Mouse (Mus musculus): ENCODE measurements around the gene Ttc7b. TPM values are rescaled to one million over a fixed set of nuclear protein-coding genes. Genes with fewer than 3 reads are reported as not detected.

The Ttc7b gene
- polyA plus RNA-seq, 1 experiment from 2014 or later: 4.0 TPM

DNA sequence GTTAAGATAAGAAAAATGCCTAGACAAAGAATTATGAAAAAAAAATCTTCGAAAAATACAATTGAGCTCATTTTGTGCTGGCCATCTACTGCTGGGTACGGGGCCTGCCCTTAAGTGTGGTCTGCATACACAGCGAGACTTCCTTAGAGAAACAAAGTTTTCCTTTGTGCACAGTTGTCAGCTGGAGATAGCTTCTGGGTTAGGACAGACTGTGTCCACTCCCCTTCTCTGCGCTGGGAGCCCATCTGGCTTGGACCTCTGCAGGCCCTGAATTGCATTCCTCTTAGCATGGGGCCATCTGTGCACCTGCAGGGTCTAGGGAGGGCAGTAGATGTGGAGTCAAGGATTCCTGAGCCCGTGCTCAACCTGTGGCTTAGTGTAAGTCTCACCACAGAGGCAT lies 165.1 kb downstream of the Ttc7b start:
- WGBS: 79% methylated on average over 5 of the region's 5 CpGs
- H3K9ac ChIP-seq: no peak overlapping the region
- H3K4me1 ChIP-seq (replicated peaks): 0 out of 2 replicates have a peak, but pooled peaks cover 2% of the 10 kb centered on the region
- H3K36me3 ChIP-seq: no peaks in the 10 kb centered on the region; the same call in 1 of the 2 replicates
- ATAC-seq: no peak
- H3K27me3 ChIP-seq (replicated peaks): no peaks in the 10 kb centered on the region
- no peak overlapping the region for H3K4me3 ChIP-seq (replicated peaks)
- no peak overlapping the region for H3K4me2 ChIP-seq (replicated peaks)
- no peak overlapping the region for H3K27ac ChIP-seq
- H3K9me3 ChIP-seq: no peaks in the 10 kb centered on the region

DNA sequence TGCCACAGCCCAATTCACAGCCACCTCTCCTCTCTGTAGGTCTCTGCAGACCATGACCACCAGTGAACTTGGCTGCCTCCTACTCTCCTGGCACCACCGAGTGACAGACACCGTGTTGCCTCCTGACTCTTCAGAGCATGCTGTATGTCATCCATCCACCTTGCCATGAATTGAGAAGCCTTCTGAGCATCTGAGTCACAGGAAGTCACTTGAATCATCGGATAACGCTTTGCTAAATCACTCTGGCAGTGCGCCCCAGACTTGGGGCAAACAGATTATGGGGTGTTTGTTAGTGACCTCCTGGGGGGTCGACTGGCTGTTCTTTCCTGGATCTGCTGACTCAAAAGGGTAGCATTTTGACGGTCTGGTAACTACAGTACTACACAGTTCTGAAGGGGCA lies 166.7 kb downstream of the Ttc7b start:
- no peak overlapping the region for H3K9ac ChIP-seq
- H3K27ac ChIP-seq: no peak overlapping the region
- no peaks in the 10 kb centered on the region; the same call in 1 of the 2 replicates for H3K36me3 ChIP-seq
- H3K4me2 ChIP-seq (replicated peaks): no peak overlapping the region
- no peaks in the 10 kb centered on the region for H3K27me3 ChIP-seq (replicated peaks)
- 77% methylated on average over 7 of the region's 7 CpGs for WGBS
- H3K4me3 ChIP-seq (replicated peaks): no peak overlapping the region
- ATAC-seq: no peak
- 0 out of 2 replicates have a peak, but pooled peaks cover 2% of the 10 kb centered on the region for H3K4me1 ChIP-seq (replicated peaks)
- H3K9me3 ChIP-seq: no peaks in the 10 kb centered on the region

DNA sequence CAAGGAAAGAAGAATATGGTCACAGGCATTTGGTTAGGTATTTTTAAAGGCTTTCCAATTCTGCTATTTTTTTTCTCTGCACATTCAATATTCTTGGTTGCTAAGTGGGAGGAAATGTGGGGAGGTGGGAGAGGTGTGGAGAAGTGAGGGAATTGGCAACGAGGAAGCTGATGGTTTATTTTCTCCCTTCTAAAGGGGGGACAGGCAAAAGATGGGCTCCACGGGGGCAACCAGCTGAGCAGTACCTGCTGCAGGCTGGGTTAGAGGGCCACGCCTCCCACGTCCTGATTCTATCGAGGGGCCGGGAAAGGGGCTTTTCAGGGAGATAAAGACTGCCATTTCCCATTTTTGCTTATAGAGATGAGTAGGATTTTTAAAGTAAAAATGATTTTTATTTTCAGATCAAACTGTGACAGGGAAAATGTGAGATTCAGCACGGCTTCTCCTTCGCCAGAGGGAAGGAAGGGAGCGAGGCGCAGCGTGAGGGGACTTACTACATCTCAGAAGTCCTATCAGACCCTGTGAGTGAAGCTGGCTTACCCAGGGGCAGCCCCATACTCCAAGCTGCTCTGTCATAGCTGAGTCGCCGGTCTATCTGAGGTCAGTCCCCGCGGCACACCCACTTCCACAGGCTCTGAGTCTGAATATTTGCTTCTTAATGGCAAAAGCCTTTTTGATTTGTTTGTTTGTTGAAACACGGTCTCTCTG lies 167.4 kb downstream of the Ttc7b start:
- Histone ChIP-seq H3K27me3 (replicated peaks) (no peaks in the 10 kb centered on the region), H3K4me3 (replicated peaks) (no peak overlapping the region), H3K27ac (no peak overlapping the region), H3K4me1 (replicated peaks) (0 out of 2 replicates have a peak, but pooled peaks cover 2% of the 10 kb centered on the region), H3K4me2 (replicated peaks) (no peak overlapping the region), H3K36me3 (no peaks in the 10 kb centered on the region; the same call in 1 of the 2 replicates), H3K9me3 (no peaks in the 10 kb centered on the region), H3K9ac (no peak overlapping the region)
- ATAC-seq: no peak
- 78% methylated on average over 16 of the region's 16 CpGs for WGBS

DNA sequence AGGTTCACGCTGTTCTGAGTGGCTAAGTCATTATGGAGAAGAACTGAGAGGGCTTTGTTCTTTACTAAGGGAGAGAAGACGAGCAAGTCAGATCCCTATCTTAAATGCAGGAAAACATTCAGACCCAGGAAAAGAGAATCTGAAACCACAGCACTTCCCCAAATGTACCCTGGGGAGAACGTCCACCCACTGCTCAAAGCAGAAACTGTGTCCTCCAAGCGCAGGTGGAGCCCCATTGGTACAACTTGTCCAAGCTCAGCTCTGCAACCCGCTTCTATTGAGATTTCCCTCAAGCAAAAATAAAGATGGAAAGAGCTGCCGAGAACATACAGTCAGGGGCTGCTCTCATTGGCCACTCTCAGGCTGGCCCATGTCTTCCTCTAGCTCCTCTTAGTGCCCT lies 168.5 kb downstream of the Ttc7b start:
- H3K4me1 ChIP-seq (replicated peaks): 0 out of 2 replicates have a peak, but pooled peaks cover 2% of the 10 kb centered on the region
- H3K9ac ChIP-seq: no peak overlapping the region
- H3K4me3 ChIP-seq (replicated peaks): no peak overlapping the region
- H3K27me3 ChIP-seq (replicated peaks): no peaks in the 10 kb centered on the region
- H3K4me2 ChIP-seq (replicated peaks): no peak overlapping the region
- WGBS: 81% methylated on average over 6 of the region's 6 CpGs
- no peaks in the 10 kb centered on the region; the same call in 1 of the 2 replicates for H3K36me3 ChIP-seq
- H3K27ac ChIP-seq: no peak overlapping the region
- H3K9me3 ChIP-seq: no peaks in the 10 kb centered on the region
- no peak for ATAC-seq

DNA sequence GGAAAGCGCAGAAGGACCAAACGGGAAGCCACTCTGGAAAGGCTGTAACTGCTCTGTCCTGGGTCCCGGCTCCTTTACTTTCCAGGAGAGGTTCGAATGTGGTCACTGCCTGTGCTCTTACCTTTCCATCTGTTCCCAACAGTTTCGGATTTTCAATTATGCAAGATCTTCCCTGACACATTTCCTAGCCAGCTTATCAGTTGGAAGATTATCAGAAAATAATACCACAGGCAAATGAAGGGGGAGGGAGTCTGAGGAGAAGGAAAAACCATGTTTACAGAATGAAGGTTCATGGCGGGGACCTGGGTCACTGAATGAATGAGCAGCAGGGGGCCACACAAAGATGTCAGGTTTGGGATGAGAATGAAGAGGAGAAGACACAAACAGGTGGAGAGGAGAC lies 177.1 kb downstream of the Ttc7b start:
- no peaks in the 10 kb centered on the region for H3K36me3 ChIP-seq
- WGBS: 64% methylated on average over 6 of the region's 6 CpGs

DNA sequence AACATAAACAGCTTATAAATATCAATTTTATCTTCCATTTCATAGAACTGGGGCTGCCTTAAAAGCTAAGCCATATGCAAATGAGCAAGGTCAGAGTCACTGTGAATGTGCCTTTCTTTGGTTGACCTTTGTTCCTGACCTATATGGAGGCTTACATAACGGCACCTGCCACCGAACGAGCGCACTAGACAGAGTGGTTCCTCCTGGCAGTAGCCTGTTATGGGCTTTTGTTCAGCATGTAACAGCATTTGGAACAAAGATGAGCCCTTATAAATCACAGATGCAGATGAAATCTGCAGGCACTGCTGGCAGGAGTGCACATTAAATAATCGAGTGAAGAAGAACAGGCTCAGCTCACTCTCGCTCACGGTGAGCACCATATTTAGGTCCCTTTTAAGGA lies 179.0 kb downstream of the Ttc7b start:
- Histone ChIP-seq H3K27me3 (replicated peaks) (no peaks in the 10 kb centered on the region), H3K4me2 (replicated peaks) (no peak overlapping the region), H3K4me1 (replicated peaks) (no peaks in the 10 kb centered on the region), H3K4me3 (replicated peaks) (no peak overlapping the region), H3K9ac (no peak overlapping the region), H3K27ac (no peak overlapping the region), H3K36me3 (no peaks in the 10 kb centered on the region), H3K9me3 (no peaks in the 10 kb centered on the region)
- WGBS: 54% methylated on average over 7 of the region's 7 CpGs
- ATAC-seq: peak; percentile 65; the same call in 1 of the 2 replicates

More for the DNA sequence above, 177.1 kb downstream of the Ttc7b start:
- Histone ChIP-seq H3K4me1 (replicated peaks) (no peaks in the 10 kb centered on the region), H3K27me3 (replicated peaks) (no peaks in the 10 kb centered on the region), H3K9ac (no peak overlapping the region), H3K4me3 (replicated peaks) (no peak overlapping the region), H3K9me3 (no peaks in the 10 kb centered on the region), H3K27ac (no peak overlapping the region), H3K4me2 (replicated peaks) (no peak overlapping the region)
- no peak for ATAC-seq

DNA sequence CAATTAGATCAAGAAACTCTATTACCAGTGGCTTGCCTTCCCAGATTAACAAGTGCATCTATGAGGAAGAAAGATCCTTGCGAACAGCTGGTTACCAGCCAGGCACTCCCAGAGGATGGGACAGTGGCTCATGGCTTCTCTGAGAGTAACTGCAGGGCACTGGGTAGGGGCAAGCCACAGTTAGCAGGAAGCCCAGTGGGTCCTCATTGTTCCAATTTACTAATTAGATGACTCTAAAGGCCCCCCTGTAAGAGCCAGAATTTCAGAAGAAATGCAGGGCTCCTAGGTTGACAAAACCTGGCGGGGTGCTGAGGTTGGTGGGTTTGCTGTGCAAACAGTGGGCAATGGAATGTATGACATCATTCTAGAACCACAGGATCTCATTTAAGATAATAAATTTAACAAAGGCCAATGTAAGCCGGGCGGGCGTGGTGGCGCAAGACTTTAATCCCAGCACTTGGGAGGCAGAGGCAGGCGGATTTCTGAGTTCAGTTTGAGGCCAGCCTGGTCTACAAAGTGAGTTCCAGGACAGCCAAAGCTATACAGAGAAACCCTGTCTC lies 179.6 kb downstream of the Ttc7b start:
- H3K27me3 ChIP-seq (replicated peaks): no peaks in the 10 kb centered on the region
- 92% methylated on average over 7 of the region's 7 CpGs for WGBS

DNA sequence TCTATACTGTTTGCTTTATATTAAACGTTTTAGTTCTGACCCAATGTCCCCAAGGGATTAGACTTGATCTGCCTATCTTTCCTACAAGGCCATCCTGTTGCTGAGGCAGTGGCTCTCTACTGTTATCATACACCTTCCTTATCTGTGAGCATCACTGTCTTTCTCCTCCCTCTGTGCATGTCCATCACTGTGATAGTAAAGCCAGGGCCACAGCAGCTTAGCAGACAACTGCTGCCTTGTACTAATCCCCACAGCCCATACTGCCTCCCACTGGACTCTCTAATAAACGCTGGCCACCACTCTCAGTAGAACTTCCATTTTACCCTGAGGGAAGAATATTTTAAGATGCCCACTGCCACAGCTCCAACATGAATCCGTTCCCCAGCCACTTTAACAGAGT lies 182.6 kb downstream of the Ttc7b start:
- Histone ChIP-seq H3K4me3 (replicated peaks) (no peak overlapping the region), H3K9ac (no peak overlapping the region), H3K27me3 (replicated peaks) (no peaks in the 10 kb centered on the region), H3K4me1 (replicated peaks) (no peaks in the 10 kb centered on the region), H3K4me2 (replicated peaks) (no peak overlapping the region), H3K9me3 (no peaks in the 10 kb centered on the region), H3K27ac (no peak overlapping the region), H3K36me3 (no peaks in the 10 kb centered on the region)
- ATAC-seq: peak; percentile 56; the same call in 1 of the 2 replicates
- WGBS: 52% methylated on average over 3 of the region's 3 CpGs

More for the DNA sequence above, 179.6 kb downstream of the Ttc7b start:
- Histone ChIP-seq H3K4me3 (replicated peaks) (no peak overlapping the region), H3K9me3 (no peaks in the 10 kb centered on the region), H3K9ac (no peak overlapping the region), H3K27ac (no peak overlapping the region), H3K4me2 (replicated peaks) (no peak overlapping the region), H3K4me1 (replicated peaks) (no peaks in the 10 kb centered on the region), H3K36me3 (no peaks in the 10 kb centered on the region)
- ATAC-seq: no peak

DNA sequence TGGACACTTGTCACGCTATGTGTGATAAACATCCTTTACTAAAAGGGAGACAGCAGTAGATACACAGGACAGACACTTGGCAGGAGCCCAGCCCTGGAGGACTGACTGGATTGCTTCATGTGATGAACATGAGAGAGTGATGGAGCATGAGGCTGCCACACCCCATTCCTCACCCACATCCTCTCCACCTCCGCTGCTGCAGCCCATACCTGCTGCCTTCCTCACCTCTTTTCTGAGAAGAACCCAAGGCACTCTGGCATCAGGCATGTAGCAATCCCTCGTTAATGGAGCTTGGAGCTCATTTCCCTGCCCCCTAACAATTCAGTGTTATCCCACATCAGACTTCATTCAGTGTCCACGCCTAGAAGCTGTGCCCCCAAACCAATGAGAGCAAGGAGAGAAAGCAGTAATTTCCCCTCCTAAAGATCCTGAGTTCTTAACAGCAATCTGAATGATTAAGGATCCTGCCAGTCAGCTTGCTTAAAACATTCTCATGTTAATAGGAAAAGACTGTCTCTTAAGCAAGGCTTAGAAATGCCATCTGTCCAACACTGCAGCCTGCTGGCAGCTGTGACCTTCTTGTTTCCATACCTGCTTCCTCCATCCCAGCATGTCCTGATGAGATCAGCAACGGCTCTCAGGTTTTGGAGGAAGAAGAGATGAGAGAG lies 183.1 kb downstream of the Ttc7b start:
- no peak overlapping the region for H3K27ac ChIP-seq
- H3K4me1 ChIP-seq (replicated peaks): no peaks in the 10 kb centered on the region
- H3K4me2 ChIP-seq (replicated peaks): no peak overlapping the region
- no peaks in the 10 kb centered on the region for H3K36me3 ChIP-seq
- WGBS: 72% methylated on average over 5 of the region's 5 CpGs
- H3K27me3 ChIP-seq (replicated peaks): no peaks in the 10 kb centered on the region
- no peak overlapping the region for H3K9ac ChIP-seq
- H3K4me3 ChIP-seq (replicated peaks): no peak overlapping the region
- H3K9me3 ChIP-seq: no peaks in the 10 kb centered on the region
- no peak for ATAC-seq

DNA sequence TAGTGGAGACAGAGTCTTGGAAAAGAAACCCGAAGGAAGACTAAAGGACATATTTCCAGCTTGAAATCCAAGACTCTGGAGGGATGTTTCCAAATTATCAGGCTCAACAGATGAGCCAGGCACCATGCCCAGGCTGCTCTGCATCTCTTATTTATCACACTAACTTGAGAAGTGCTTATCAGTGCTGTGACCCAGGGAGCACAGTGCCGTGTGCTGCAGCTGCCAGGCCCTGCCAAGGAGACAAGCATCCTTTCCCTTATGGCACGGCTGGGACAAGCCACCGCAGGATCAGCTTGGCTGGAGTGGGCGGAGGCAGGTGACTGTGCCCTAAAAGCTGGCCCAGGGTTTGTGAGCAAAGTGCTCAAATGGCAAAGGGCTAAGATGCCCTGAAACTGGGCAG lies 184.4 kb downstream of the Ttc7b start:
- Histone ChIP-seq H3K9me3 (no peaks in the 10 kb centered on the region), H3K9ac (no peak overlapping the region), H3K27me3 (replicated peaks) (no peaks in the 10 kb centered on the region), H3K4me1 (replicated peaks) (no peaks in the 10 kb centered on the region), H3K4me2 (replicated peaks) (no peak overlapping the region), H3K36me3 (no peaks in the 10 kb centered on the region), H3K27ac (no peak overlapping the region), H3K4me3 (replicated peaks) (no peak overlapping the region)
- 77% methylated on average over 5 of the region's 5 CpGs for WGBS
- no peak for ATAC-seq

DNA sequence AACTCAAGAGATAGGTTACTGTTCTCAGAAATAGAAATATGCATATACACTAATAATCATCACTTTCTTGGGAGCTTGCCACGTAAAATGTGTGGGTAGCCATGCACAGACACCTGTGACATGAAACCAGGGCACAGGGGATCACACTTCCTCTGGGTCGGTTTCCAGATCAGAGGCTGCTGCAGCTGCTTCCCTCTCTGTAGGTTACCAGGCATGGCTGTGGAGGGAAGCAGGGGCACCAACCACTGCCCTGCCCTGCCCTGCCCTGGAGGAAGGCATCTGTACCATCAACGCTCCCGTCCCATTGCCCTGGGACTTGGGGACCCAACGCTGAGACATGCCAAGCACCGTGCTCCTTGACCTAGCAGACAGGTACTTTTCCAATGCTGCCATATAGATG lies 188.8 kb downstream of the Ttc7b start:
- Histone ChIP-seq H3K4me2 (replicated peaks) (no peak overlapping the region), H3K9ac (no peak overlapping the region), H3K36me3 (no peaks in the 10 kb centered on the region), H3K4me1 (replicated peaks) (no peaks in the 10 kb centered on the region), H3K27me3 (replicated peaks) (no peaks in the 10 kb centered on the region), H3K4me3 (replicated peaks) (no peak overlapping the region), H3K9me3 (no peaks in the 10 kb centered on the region), H3K27ac (no peak overlapping the region)
- WGBS: 90% methylated on average over 6 of the region's 6 CpGs
- no peak for ATAC-seq

DNA sequence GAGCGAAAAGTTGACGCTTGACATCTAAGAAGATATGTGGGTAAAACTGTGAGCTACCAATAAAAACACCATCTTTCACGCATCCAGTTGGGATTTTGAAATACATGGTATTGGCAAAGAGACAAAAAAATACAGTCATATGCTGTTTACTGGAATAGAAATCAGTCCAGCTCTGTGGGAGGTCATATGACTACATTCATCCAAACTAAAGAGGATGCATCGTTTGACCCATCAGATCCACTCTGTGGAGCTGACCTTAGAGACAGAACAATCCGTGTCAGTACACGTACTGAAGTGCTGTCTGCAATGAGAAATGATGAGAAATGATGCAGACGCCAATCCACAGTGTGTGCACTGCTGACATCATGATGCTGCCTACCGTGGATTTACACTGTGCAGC lies 190.4 kb downstream of the Ttc7b start:
- Histone ChIP-seq H3K27ac (no peak overlapping the region), H3K36me3 (no peaks in the 10 kb centered on the region), H3K4me3 (replicated peaks) (no peak overlapping the region), H3K4me1 (replicated peaks) (no peaks in the 10 kb centered on the region), H3K9me3 (no peaks in the 10 kb centered on the region), H3K9ac (no peak overlapping the region), H3K27me3 (replicated peaks) (no peaks in the 10 kb centered on the region), H3K4me2 (replicated peaks) (no peak overlapping the region)
- no peak for ATAC-seq
- 88% methylated on average over 8 of the region's 8 CpGs for whole genome bisulfite sequencing

Data from intestine, embryonic 15.5 days (tissue).